Mouse (Mus musculus) C2C12 (cell line): ENCODE data around the gene Heatr3. TPM values are rescaled to one million over a fixed set of nuclear protein-coding genes. Genes with fewer than 3 reads are reported as not detected.

Experiments used
- H3K27me3 ChIP-seq: one replicate; pipeline ENCODE4 v1.6.1; 2011; ENCODE audit not compliant: control insufficient read depth, insufficient read depth, insufficient read length
- H3K36me3 ChIP-seq: one replicate; pipeline ENCODE4 v1.6.1; 2011; ENCODE audit not compliant: control insufficient read depth, insufficient read depth
- H3K4me3 ChIP-seq: one replicate; pipeline ENCODE4 v1.5.1; 2011; ENCODE audit warnings: mild to moderate bottlenecking, control low read depth; ENCODE audit not compliant: poor library complexity, insufficient read depth, severe bottlenecking
- H3K79me2 ChIP-seq: one replicate; pipeline ENCODE4 v1.6.1; 2011; ENCODE audit not compliant: control insufficient read depth, insufficient read depth
- H3K79me3 ChIP-seq: one replicate; pipeline ENCODE4 v1.6.1; 2011; ENCODE audit warnings: low read depth, control low read depth
- H3ac ChIP-seq: one replicate; pipeline ENCODE3; 2011; ENCODE audit warnings: low read depth; ENCODE audit not compliant: control insufficient read depth, insufficient read length
- CEBPB ChIP-seq: IDR thresholded peaks from one replicate; pipeline ENCODE4 v1.6.1; 2011; ENCODE audit warnings: low read depth, mild to moderate bottlenecking, control low read depth, moderate library complexity
- CTCF ChIP-seq: IDR thresholded peaks from one replicate; pipeline ENCODE4 v1.5.1; 2011; ENCODE audit not compliant: control insufficient read depth, insufficient read depth, insufficient read length
- FOSL1 ChIP-seq: IDR thresholded peaks from one replicate; pipeline ENCODE4 v1.8.0; 2011; ENCODE audit warnings: mild to moderate bottlenecking, low read length; ENCODE audit not compliant: poor library complexity, insufficient read depth, severe bottlenecking
- MAX ChIP-seq: IDR thresholded peaks from one replicate; pipeline ENCODE4 v1.6.1; 2011; ENCODE audit warnings: mild to moderate bottlenecking, control low read depth
- MYOD1 ChIP-seq: IDR thresholded peaks from one replicate; pipeline ENCODE4 v1.6.1; 2011; ENCODE audit warnings: low read depth; ENCODE audit not compliant: control insufficient read depth, insufficient read length
- MYOG ChIP-seq: IDR thresholded peaks from one replicate; pipeline ENCODE4 v1.6.1; 2011; ENCODE audit not compliant: control insufficient read depth, insufficient read length; ENCODE audit errors: extremely low read depth
- USF1 ChIP-seq: IDR thresholded peaks from one replicate; pipeline ENCODE4 v1.6.1; 2011; ENCODE audit warnings: low read depth, mild to moderate bottlenecking, control low read depth, moderate library complexity
- polyA plus RNA-seq: library from polyadenylated mRNA; unstranded; fragments of >200 nt; fragmentation: generic; extraction: Trizol; gene quantifications from one replicate; pipeline ENCODE4 v1.2.1, GENCODE M21; 2012; ENCODE audit warnings: missing spikeins

The Heatr3 gene
- polyA plus RNA-seq, 1 experiment: 32.4 TPM

DNA sequence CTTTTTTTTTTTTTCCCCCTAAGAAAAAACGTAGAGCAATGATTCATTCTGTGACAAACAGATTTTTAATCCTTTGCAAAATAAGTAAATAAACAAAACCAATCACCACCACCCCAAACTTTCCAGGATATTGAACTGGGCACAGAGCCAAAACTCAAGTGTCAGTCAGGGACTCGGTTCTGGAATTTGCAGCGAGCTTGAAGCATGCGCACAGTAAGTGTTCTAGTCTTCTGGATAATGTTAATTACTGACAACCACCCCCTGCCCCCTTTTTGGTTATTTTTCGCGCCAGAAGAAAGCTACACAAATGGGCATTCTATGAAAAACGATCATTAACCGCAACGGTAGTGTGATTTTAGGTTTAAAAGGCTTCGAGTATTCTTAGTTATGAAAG lies 60.9 kb downstream of the Heatr3 start:
- H3K36me3 ChIP-seq: peaks cover 4% of the 10 kb centered on the region
- TF ChIP-seq MYOG: no peak
- no peak for TF ChIP-seq CTCF
- TF ChIP-seq USF1: no peak
- no peak for TF ChIP-seq MAX
- TF ChIP-seq CEBPB: no peak
- no peak for TF ChIP-seq FOSL1
- TF ChIP-seq MYOD1: no peak
- peak overlapping the region; percentile 90 for H3ac ChIP-seq
- H3K79me3 ChIP-seq: peaks cover 24% of the 10 kb centered on the region
- peaks cover 7% of the 10 kb centered on the region for H3K27me3 ChIP-seq
- peak overlapping the region; percentile 57 for H3K4me3 ChIP-seq
- peaks cover 39% of the 10 kb centered on the region for H3K79me2 ChIP-seq

DNA sequence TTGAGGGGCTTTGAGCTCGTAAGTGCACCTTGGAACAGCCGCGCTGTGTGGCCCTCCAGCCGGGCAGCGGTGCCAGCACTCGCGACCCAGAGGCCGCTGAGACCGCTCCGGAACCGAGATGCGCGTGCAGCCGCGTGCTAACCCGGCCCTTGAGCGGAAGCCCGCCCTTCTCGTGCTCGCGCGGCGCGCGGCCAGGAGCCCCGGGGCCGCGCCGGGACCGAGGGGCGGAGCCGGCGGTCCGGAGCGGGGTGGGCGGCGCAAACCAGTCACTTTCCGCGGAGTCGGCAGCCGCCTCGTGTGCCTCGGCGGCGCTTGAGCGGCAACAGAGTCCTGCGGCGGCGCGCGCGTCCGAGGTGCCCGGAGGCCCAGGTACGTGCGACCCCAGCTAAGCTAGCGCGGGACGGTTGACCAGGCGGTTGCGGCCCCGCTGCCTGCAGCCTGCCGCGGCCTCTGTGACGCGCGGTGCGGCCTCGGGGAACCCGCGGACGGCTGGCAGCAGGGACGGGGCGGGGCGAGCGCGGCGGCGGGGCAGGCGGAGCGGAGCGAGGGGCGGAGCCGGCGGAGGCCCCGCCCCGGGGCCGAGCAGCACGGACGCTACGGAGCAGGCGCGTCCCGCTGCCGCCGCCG lies 61.4 kb downstream of the Heatr3 start, which contains the start of gene Tent4b:
Tent4b (plus strand) TSS at position 269 of the 627 bp plus-strand sequence.
- Histone ChIP-seq H3K79me2 (peaks cover 44% of the 10 kb centered on the region), H3K27me3 (peaks cover 4% of the 10 kb centered on the region), H3ac (peak within 1 kb of the TSS; percentile 90), H3K79me3 (peaks cover 29% of the 10 kb centered on the region), H3K4me3 (peak within 1 kb of the TSS; percentile 57), H3K36me3 (peaks cover 4% of the 10 kb centered on the region)
- TF ChIP-seq MYOD1 (no peak), CTCF (no peak), CEBPB (no peak), USF1 (no peak), FOSL1 (no peak), MAX (peak; percentile 53)

DNA sequence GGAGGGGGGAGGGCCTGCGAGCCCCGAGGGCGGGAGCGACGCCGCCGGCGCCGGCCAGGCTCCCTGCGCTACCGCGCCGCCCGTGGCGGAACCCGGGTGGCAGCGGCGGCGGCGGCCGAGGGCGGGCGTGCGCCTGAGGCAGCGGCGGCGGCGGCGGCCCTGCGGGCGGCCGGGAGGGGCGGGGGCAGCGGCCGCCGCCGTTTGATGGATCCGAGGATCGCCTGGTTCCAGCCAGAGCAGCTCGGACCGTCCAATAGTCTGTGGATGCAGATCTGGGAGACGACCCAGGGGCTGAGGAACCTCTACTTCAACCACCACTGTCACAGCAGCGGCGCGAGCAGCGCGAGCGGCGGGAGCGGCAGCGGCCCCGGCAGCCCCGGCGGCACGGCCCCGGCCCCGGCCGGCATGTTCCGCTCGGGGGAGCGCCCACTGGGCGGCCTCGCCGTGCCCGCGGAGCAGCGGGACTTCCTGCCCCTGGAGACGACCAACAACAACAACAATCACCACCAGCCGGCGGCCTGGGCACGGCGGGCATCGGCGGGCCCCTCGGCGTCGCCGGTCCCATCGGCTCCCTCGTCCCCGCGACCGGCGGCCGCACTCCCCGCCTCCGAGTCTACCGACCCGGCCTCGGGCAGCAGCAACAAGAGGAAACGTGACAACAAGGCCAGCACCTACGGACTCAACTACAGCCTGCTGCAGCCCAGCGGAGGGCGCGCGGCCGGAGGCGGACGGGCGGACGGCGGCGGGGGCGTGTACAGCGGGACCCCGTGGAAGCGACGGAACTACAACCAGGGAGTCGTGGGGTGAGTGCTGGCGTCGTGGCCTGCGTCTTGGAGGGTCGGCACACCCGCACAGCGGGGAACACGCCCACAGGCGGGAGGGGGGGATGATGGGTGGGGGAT lies 62.3 kb downstream of the Heatr3 start:
- Histone ChIP-seq H3K36me3 (peaks cover 4% of the 10 kb centered on the region), H3ac (peak overlapping the region; percentile 65), H3K79me2 (peaks cover 53% of the 10 kb centered on the region), H3K79me3 (peaks cover 37% of the 10 kb centered on the region), H3K4me3 (peak overlapping the region; percentile 57), H3K27me3 (peaks cover 2% of the 10 kb centered on the region)
- no peak for TF ChIP-seq CTCF
- TF ChIP-seq CEBPB: no peak
- TF ChIP-seq MAX: no peak
- TF ChIP-seq USF1: no peak

DNA sequence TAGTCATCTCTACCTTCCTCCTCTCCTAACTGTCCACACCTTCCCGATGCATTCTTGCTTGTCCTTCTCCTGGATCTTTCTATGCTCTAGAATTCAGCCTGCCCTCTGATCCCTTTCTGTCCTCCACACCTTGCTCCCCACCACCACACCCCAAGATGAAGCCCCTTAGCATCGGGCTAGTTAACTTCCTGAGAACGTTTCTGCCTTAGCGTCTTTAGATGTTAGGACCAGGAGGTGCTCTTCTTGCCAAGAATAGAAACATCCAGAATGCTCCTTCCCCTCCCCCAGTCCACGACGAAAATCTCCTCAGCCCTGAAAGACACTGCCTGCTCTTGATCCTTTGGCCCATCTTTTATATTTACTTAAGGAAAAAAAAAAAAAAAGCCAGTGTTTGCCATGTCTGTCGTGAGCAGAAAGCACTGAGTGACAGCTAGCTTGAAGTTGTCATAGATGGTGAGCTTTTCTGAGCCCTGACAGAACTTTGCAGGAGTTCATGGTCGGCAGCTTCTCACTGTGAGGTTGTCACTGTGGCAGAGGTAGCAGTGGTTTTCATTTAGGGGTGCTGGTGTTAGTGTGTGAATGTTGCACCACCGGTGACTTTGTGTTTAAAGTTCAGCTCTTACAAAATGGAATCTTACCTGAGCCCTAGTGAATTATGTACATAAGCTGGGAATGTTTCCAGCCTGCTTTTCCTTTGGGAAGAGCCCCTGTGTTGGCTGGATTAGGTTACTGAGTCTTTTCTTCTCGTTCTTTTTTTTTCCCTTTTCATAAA lies 63.3 kb downstream of the Heatr3 start:
- no peak for TF ChIP-seq CEBPB
- no peak for TF ChIP-seq CTCF
- no peak for TF ChIP-seq FOSL1
- TF ChIP-seq MYOG: no peak
- no peak for TF ChIP-seq MAX
- TF ChIP-seq USF1: no peak
- TF ChIP-seq MYOD1: no peak
- Histone ChIP-seq H3K4me3 (peak overlapping the region; percentile 57), H3K36me3 (peaks cover 4% of the 10 kb centered on the region), H3K79me3 (peaks cover 42% of the 10 kb centered on the region), H3K27me3 (no peaks in the 10 kb centered on the region), H3ac (peak overlapping the region; percentile 20), H3K79me2 (peaks cover 63% of the 10 kb centered on the region)

DNA sequence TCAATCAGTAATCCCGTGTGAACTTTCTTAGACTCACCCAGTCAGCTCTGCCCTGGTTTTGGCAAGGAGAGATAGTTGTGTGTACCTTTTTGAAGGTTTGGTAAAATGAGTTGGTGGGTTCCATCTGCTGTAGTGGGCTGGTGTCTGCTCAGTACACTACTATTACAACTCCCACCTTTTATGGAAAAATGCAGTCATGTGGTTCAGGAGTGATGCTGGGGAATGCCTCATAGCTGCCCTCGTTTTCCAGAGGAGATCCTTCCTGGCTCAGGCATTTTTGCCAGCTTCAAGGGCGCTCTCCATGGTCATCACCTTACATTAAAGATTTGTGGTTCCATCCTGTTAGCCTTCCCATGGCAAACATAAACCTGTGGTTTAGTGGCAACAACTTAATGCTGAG lies 64.0 kb downstream of the Heatr3 start:
- Histone ChIP-seq H3ac (no peak overlapping the region), H3K4me3 (no peak overlapping the region), H3K79me3 (peaks cover 45% of the 10 kb centered on the region), H3K79me2 (peaks cover 70% of the 10 kb centered on the region), H3K27me3 (no peaks in the 10 kb centered on the region), H3K36me3 (peaks cover 11% of the 10 kb centered on the region)
- TF ChIP-seq FOSL1: no peak
- TF ChIP-seq CTCF: no peak
- no peak for TF ChIP-seq MAX
- TF ChIP-seq MYOD1: no peak
- no peak for TF ChIP-seq CEBPB
- TF ChIP-seq MYOG: no peak
- TF ChIP-seq USF1: no peak
